Mouse (Mus musculus): ENCODE data around the gene Fgf12.

The Fgf12 gene

GRCm38 (mm10) chr16:28335025-28335424, 417.8 kb downstream of the Fgf12 start:
- DNase-seq (ENCODE audit: low spot score in 2 of 2) = no peak

- no peak for DNase-seq (ENCODE audit: low spot score in 2 of 2)
These were observed 429.3 kb downstream of the Fgf12 start for GRCm38 (mm10) chr16:28323576-28323975.

- no peak for DNase-seq (ENCODE audit: low spot score in 2 of 2)
These were observed 441.2 kb downstream of the Fgf12 start for GRCm38 (mm10) chr16:28311618-28312017.

- DNase-seq (ENCODE audit: low spot score in 2 of 2) = no peak
These were observed 449.0 kb downstream of the Fgf12 start for GRCm38 (mm10) chr16:28303889-28304288.

- no peak for DNase-seq (ENCODE audit: low spot score in 2 of 2)
These were observed 463.1 kb downstream of the Fgf12 start for GRCm38 (mm10) chr16:28289689-28290330.

- DNase-seq (ENCODE audit: low spot score in 2 of 2) = no peak
These were observed 495.0 kb downstream of the Fgf12 start for GRCm38 (mm10) chr16:28257904-28258303.

- DNase-seq (ENCODE audit: low spot score in 2 of 2) = no peak
These were observed 498.6 kb downstream of the Fgf12 start for GRCm38 (mm10) chr16:28254303-28254702.

GRCm38 (mm10) chr16:28251930-28252329, 500.9 kb downstream of the Fgf12 start:
- DNase-seq (ENCODE audit: low spot score in 2 of 2) = no peak

GRCm38 (mm10) chr16:28242867-28243649, 509.8 kb downstream of the Fgf12 start:
- no peak for DNase-seq (ENCODE audit: low spot score in 2 of 2)

GRCm38 (mm10) chr16:28239382-28239781, 513.5 kb downstream of the Fgf12 start:
- DNase-seq (ENCODE audit: low spot score in 2 of 2) = no peak

- peak; percentile 37 to 63 for DNase-seq (ENCODE audit: low spot score in 2 of 2)
These were observed 514.6 kb downstream of the Fgf12 start for GRCm38 (mm10) chr16:28238019-28238868.

- DNase-seq (ENCODE audit: low spot score in 2 of 2) = no peak
These were observed 536.9 kb downstream of the Fgf12 start for GRCm38 (mm10) chr16:28215930-28216329.

GRCm38 (mm10) chr16:28212411-28212810, 540.5 kb downstream of the Fgf12 start:
- DNase-seq (ENCODE audit: low spot score in 2 of 2) = no peak

GRCm38 (mm10) chr16:28156443-28156842, 596.4 kb downstream of the Fgf12 start:
- DNase-seq (ENCODE audit: low spot score in 2 of 2) = no peak

- no peak for DNase-seq (ENCODE audit: low spot score in 2 of 2)
These were observed 611.9 kb downstream of the Fgf12 start for GRCm38 (mm10) chr16:28140972-28141371.

GRCm38 (mm10) chr16:28127006-28127405, 625.9 kb downstream of the Fgf12 start:
- no peak for DNase-seq (ENCODE audit: low spot score in 2 of 2)
